Mouse (Mus musculus) lung, postnatal 0 days (tissue): Measurements from ENCODE around the gene Cc2d2b.

Experiments
- CTCF ChIP-seq: IDR thresholded peaks from 2 replicates; pipeline ENCODE4 v1.5.1; 2016; ENCODE audit warnings: antibody characterized with exemption, mild to moderate bottlenecking
- EP300 ChIP-seq: IDR thresholded peaks from 2 replicates; pipeline ENCODE4 v1.6.1; 2016; ENCODE audit warnings: antibody characterized with exemption, mild to moderate bottlenecking, control low read depth

- TF ChIP-seq EP300 (no peak), CTCF (no peak)
These were observed 85.9 kb downstream of the Cc2d2b start for GRCm38 (mm10) chr19:40834436-40834835.
